8 mouse cellular contexts compared by ENCODE assay signal in genomic region chr9:20857131-20857530, GRCm38 (mm10). TPM values are rescaled to one million over a fixed set of nuclear protein-coding genes. Genes with fewer than 3 reads are reported as not detected.
A peak's percentile ranks its signal among the peaks of the same experiment; 100 is the strongest.
DNase-seq lines count a peak whose midpoint lies in the region; ATAC-seq and TF ChIP-seq lines count a peak whose summit lies in the region.

No protein-coding gene starts in this region.

- H3K9ac ChIP-seq in hindbrain, postnatal 0 days (replicated peaks; ENCODE audit: low read length): no peak overlapping the region

- no peaks in the 10 kb centered on the region for H3K4me1 ChIP-seq in heart, embryonic 10.5 days
- no peaks in the 10 kb centered on the region for H3K4me1 ChIP-seq in hindbrain, postnatal 0 days (ENCODE audit: insufficient read depth, low read length)

- no peak for TF ChIP-seq CTCF in hindbrain, postnatal 0 days (IDR thresholded peaks at IDR 0.05; ENCODE audit: low read depth)

- no peaks in the 10 kb centered on the region for H3K9me3 ChIP-seq in heart, embryonic 10.5 days
- H3K9me3 ChIP-seq in hindbrain, postnatal 0 days (ENCODE audit: low read length): no peaks in the 10 kb centered on the region

- 8% methylated on average over 6 of the region's 6 CpGs for WGBS in heart, embryonic 10.5 days
- WGBS in hindbrain, postnatal 0 days: 12% methylated on average over 6 of the region's 6 CpGs

- no peaks in the 10 kb centered on the region for H3K36me3 ChIP-seq in heart, embryonic 10.5 days
- H3K36me3 ChIP-seq in hindbrain, postnatal 0 days (ENCODE audit: insufficient read depth, low read length): no peaks in the 10 kb centered on the region

- intact Hi-C loops in heart, postnatal 36 days (cut with DNase I): no loop called here

- no peak overlapping the region for H3K4me3 ChIP-seq in heart, embryonic 10.5 days
- H3K4me3 ChIP-seq in hindbrain, postnatal 0 days (ENCODE audit: low read length): no peak overlapping the region

- H3K27me3 ChIP-seq in heart, embryonic 10.5 days (ENCODE audit: insufficient read depth, poor library complexity, severe bottlenecking): no peaks in the 10 kb centered on the region; the same call in 1 of the 2 replicates
- no peaks in the 10 kb centered on the region for H3K27me3 ChIP-seq in hindbrain, postnatal 0 days (ENCODE audit: insufficient read depth, low read length)

- no peak overlapping the region for H3K4me2 ChIP-seq in hindbrain, postnatal 0 days (ENCODE audit: low read depth, low read length)

- no peak overlapping the region for H3K27ac ChIP-seq in heart, embryonic 10.5 days
- no peak overlapping the region for H3K27ac ChIP-seq in hindbrain, postnatal 0 days

- no peak for ATAC-seq in hindbrain, postnatal 0 days

- DNase-seq in heart, postnatal 36 days: peak; percentile 24 to 52
- DNase-seq in heart, embryonic 10.5 days (ENCODE audit: low spot score): no peak
- DNase-seq in MEL-GATA-1-ER (ENCODE audit: extremely low read depth, low read depth): peak; percentile 87
- peak; percentile 23 for DNase-seq in hindbrain, postnatal 0 days (ENCODE audit: low spot score)
- DNase-seq in lung, postnatal 10 days: peak; percentile 58
- peak; percentile 75 for DNase-seq in thymus, postnatal 4 days
- no peak for DNase-seq in right cerebral cortex, adult 18-20 months
- DNase-seq in right cerebral cortex, postnatal 4 days: no peak

RNA-seq across cellular contexts. Expression of gene A230050P20Rik, which starts 11.3 kb away (rescaled TPM):
- 1 to 10 TPM; 4.2 to 4.6 TPM for total RNA-seq in heart, postnatal 36 days (2021)
- polyA plus RNA-seq in heart, embryonic 10.5 days (2016; fragmentation: Nextera tagmentation; extraction: Ambion mirVana): 2.5 and 3.0 TPM in 2 replicates
- 22.8 and 26.0 TPM in 2 replicates for total RNA-seq in hindbrain, postnatal 0 days (2014; rRNA removed)
- polyA plus RNA-seq in hindbrain, postnatal 0 days (2015; fragmentation: Nextera tagmentation; extraction: Ambion mirVana): 32.7 and 34.1 TPM in 2 replicates

RNA-seq across cellular contexts. Expression of gene Angptl6, which starts 22.4 kb away (rescaled TPM):
- 1 to 10 TPM; 3.9 to 4.0 TPM for total RNA-seq in heart, postnatal 36 days (2021)
- polyA plus RNA-seq in heart, embryonic 10.5 days (2016; fragmentation: Nextera tagmentation; extraction: Ambion mirVana): 3.5 and 7.2 TPM in 2 replicates
- 10.9 and 12.1 TPM in 2 replicates for total RNA-seq in hindbrain, postnatal 0 days (2014; rRNA removed)
- polyA plus RNA-seq in hindbrain, postnatal 0 days (2015; fragmentation: Nextera tagmentation; extraction: Ambion mirVana): 10.9 and 11.1 TPM in 2 replicates

RNA-seq across cellular contexts. Expression of gene Ppan, which starts 30.8 kb away (rescaled TPM):
- total RNA-seq in heart, postnatal 36 days (2021): 1 to 10 TPM; 5.8 to 8.7 TPM
- 66.0 and 95.8 TPM in 2 replicates for polyA plus RNA-seq in heart, embryonic 10.5 days (2016; fragmentation: Nextera tagmentation; extraction: Ambion mirVana)
- 45.4 and 57.4 TPM in 2 replicates for total RNA-seq in hindbrain, postnatal 0 days (2014; rRNA removed)
- 36.8 and 44.1 TPM in 2 replicates for polyA plus RNA-seq in hindbrain, postnatal 0 days (2015; fragmentation: Nextera tagmentation; extraction: Ambion mirVana)

RNA-seq across cellular contexts. Expression of gene Rdh8, which starts 38.8 kb away (rescaled TPM):
- total RNA-seq in heart, postnatal 36 days (2021): not detected
- polyA plus RNA-seq in heart, embryonic 10.5 days (2016; fragmentation: Nextera tagmentation; extraction: Ambion mirVana): not detected in 2 replicates
- total RNA-seq in hindbrain, postnatal 0 days (2014; rRNA removed): not detected in 2 replicates
- polyA plus RNA-seq in hindbrain, postnatal 0 days (2015; fragmentation: Nextera tagmentation; extraction: Ambion mirVana): not detected in 2 replicates

RNA-seq across cellular contexts. Expression of gene Eif3g, which starts 41.3 kb away (rescaled TPM):
- 100 to 1,000 TPM; 104 to 117 TPM for total RNA-seq in heart, postnatal 36 days (2021)
- polyA plus RNA-seq in heart, embryonic 10.5 days (2016; fragmentation: Nextera tagmentation; extraction: Ambion mirVana): 327 and 389 TPM in 2 replicates
- 76.1 and 79.5 TPM in 2 replicates for total RNA-seq in hindbrain, postnatal 0 days (2014; rRNA removed)
- 225 and 236 TPM in 2 replicates for polyA plus RNA-seq in hindbrain, postnatal 0 days (2015; fragmentation: Nextera tagmentation; extraction: Ambion mirVana)

Comparison
In these comparisons a context has a peak if more than half of its experiments do, and no peak if none do; other contexts are left out.
1. DNase-seq: peak in heart, postnatal 36 days (2 of 2), MEL-GATA-1-ER (single experiment), hindbrain, postnatal 0 days (single experiment), lung, postnatal 10 days (single experiment) and thymus, postnatal 4 days (single experiment); none in heart, embryonic 10.5 days (single experiment), right cerebral cortex, adult 18-20 months (single experiment) and right cerebral cortex, postnatal 4 days (single experiment).